Mouse (Mus musculus): ENCODE data around the gene Efhd1.

Efhd1 gene

DNA sequence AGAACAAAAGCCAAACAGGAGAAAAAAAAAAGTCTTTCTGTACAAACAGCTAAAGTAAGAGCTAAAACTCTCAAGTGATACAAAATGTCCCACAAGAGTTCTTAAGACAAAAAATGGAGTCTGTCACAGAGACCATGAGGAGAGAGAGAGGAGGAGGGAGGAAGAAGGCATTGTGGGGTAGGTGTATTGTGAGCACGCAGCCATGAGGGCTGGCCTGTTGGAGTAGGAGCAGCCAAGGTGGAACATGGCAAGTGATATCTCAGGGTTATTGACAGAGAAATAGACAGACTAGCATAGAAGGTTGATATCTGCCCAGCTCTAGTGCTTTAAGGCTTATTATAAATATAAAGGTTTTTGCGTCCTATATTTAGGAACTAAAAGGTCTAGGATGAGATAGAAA, 48.5 kb downstream of the Efhd1 start:
- no peak for DNase-seq

DNA sequence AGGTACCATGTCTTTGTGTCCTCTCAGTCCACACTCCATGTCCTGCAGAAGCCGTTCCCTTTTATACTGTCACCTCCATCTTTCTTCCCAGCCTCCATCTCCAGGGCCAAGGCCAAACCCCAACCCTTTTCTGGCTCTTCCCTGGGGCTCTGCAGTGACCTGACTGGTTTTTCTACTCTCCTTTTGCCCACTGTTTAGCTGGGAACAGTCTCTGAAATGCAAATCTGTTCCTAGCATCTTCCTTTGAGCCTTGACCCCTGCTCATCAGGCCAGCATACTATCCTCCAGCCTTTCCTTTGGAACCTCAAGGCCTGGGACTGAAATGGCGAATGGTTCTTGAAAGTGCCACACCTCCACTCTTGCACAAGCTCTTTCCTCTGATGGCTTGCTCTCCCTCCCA, 49.0 kb downstream of the Efhd1 start:
- no peak for DNase-seq

DNA sequence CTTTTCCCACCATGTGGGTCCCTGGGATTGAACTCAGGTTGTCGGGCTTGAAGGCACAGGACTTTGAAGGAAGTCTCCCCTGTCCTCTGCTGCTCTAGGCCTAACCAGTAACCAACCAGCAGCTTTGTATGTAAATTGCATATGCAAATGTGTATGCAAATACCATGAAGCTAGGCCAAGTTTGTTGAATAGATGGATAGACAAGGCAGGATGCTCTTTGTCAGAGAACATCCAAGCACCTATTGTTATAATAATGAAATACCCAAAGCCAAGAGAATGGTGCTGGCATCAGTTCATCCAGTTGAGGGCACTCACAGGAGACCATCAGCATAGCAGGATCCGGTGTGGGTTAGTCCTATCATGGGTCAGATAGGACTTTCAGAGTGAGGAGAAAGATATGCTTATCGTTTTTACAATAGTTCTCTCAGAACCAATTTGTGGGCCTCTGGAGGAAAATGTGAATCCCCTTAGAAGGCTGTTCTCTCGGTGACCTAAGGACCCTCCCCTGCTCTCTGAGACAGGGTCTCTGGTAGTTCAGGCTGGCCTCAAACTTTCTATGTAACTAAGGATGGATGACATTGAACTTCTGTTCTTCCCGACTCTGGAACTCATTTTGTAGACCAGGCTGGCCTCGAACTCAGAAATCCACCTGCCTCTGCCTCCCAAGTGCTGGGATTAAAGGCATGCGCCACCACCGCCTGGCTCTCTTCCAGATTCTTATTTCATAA, 49.8 kb downstream of the Efhd1 start:
- no peak for DNase-seq

DNA sequence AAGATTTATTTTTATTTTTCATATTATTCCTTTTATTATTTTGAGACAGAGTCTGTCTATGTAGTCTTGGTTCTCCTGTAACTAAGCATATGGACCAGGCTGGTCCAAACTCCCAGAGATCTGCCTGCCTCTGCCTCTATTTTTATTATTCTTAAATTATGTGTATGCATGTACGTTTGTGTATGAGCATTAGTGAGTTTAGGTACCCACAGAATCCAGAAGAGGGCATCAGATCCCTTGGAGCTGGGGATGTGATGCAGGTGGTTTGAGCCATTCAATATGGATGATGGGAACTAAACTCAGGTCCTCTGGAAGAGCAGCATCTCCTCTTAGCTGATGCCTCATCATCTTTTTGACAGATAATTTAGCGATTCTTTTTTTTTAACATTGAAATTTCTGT, 51.3 kb downstream of the Efhd1 start:
- DNase-seq, result no peak

DNA sequence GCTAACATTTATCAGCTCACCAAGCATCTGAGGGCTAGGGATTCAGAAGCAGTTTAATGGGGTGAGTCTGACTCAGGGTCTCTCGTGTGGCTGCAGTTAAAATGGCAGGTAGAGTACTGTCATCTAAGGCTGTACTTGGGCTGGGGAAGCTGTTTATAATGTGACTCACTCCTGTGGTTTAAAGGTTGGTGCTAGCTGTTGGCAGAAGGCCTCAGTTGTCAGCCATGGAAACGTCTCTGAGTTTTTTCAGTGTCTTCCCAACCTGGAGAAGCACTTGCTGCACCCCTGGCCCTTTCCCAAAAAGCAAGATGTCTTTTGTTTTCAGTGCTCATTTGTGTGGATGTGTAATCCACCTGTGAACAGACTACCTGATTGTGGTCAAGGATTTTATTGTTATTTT, 51.7 kb downstream of the Efhd1 start:
- DNase-seq, result no peak

DNA sequence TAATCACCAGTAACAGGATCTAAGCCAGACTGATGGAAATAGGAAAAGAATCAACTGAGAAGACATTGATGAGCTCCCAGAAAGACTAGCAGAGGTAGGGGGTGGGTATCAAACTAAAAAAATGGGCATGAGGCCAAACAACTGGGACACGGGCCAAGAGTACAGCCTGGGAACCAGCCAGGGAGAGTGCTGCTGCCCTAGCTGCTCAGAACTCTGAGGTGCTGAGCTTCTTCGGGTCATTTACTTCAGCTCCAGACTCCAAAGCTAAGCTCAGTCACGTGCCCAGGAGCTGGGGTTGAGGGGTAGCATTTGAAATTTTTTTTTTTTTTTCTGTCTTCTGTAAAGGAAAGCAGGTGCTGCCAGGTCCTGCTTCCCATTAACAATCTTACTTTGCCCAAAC, 52.5 kb downstream of the Efhd1 start:
- DNase-seq, result no peak

DNA sequence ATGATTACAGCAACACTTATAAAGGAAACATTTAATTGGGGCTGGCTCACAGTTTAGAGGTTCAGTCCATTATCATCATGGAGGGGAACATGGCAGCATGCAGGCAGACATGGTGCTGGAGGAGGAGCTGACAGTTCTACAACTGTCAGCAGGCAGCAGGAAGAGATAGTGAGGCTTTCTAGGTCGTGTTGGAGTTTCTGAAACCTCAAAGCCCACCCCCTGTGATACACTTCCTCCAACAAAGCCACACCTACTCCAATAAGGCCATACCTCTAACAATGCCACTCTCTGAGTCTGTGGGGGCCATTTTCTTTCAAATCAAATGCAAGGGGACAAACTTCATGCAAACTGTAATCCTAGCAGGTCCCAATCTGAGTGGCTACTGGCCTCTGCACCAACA, 56.9 kb downstream of the Efhd1 start:
- DNase-seq, result no peak

DNA sequence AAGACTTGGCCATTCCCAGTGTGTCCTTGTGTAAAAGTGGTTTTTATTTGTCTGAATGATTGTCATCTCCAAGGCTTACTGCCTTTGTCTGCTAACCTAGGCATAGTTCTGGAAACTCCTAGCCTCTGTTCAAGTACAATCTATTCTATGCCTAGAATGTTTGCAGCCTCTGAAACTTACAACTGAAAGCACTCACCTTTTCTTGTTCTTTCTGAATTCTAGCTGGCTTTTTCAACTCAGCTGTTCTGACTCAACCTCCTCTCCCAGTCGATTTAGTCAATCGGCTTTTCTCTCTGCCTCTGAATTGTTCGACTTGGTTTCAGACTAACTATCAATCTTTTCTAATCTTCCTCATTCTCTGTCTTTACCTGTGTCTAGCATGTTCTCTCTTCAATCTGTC, 58.6 kb downstream of the Efhd1 start:
- no peak for DNase-seq

DNA sequence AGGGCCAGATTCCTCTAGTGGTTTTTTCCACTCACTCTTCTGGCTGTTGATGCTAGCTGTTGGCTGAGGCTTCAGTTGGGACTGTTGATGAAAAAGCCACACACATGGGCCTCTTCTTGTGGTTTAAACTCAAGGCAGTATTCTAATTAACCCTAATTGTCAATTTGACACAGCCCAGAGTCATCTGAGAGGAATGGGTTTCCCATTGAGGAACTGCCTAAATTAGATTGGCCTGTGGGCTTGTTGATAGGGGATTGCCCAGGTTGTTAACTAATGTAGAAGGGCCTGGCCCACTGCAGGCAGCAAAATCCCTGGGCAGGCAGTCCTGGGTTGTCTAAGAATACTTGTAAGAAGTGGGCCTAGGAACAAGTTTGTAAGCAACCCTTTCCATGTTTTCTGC, 60.5 kb downstream of the Efhd1 start:
- no peak for DNase-seq

DNA sequence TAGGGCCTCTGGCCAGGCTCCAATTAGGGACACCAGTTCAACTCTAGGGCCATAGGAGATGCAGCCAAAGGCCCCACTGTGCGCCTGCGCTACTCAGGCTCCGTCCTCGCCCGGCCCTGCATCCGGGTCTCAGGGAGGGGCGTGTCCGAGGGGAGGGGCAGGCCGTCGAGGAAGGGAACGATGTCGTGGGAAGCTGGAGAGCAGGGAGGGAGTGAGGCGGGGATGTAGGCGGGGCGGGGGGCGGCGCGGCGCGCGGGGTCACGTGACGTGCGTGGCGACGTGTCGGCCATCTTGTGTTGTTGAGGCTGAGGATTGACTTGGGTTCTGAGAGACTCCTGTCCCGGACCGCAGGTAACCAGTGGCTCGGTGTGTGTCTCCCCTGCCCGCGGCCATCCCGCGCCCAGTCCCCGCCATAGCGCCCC, 62.6 kb downstream of the Efhd1 start, which contains the start of gene Gigyf2:
Gene Gigyf2 (plus strand): TSS at position 257 of the 422 bp plus-strand sequence.
- DNase-seq, result peak; percentile 96

DNA sequence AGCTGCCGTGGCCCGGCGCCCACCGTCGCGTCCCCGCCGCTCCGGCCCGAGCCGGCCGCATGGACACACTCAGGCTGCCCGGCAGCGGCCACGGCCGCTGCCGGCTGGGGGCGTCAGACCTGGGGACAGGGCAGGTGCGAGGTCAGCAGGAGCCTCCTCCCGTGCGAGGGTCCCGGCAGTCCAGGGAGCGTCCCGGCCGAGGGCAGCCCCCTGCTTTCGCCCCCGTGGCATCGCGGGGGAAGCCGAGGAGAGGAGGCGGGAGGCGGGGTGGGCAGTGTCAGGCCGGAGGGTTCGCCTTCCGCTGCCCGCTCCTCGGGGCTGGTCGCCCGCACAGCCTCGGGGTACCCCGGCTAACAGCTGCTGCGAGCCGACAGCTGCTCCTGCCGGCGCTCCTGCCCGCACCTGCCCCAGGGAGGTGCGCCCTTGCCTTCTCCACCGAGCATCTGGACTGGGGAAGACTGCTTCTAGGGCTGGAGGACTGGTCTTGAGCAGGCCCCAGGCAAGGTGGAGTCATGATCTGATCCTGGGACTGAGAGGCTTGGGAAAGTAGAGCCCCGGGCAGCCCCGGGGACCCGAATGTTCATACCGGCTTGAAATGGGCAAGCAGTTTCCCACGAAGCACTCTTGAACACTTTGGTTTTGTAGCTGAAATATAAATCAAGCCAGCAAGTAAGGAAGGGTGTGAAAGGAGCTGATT, 63.1 kb downstream of the Efhd1 start:
- peak; percentile 49 for DNase-seq

DNA sequence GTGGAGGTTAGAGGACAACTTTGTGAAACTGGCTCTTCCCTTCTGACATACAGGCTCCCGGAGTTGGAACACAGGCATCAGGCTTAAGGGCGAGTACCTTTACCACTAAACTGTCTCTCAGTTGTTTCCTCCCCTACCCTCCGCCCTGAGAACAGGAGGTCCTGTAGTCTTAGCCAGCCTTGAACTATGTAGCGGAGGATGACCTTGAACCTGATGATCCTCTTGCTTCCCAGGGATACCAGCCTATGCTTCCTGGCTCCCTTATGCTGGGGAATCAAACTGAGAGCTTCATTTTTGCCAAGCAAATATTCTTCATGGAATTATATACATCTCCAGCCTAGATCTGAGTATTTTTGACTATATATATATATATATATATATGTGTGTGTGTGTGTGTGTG, 67.6 kb downstream of the Efhd1 start:
- no peak for DNase-seq

DNA sequence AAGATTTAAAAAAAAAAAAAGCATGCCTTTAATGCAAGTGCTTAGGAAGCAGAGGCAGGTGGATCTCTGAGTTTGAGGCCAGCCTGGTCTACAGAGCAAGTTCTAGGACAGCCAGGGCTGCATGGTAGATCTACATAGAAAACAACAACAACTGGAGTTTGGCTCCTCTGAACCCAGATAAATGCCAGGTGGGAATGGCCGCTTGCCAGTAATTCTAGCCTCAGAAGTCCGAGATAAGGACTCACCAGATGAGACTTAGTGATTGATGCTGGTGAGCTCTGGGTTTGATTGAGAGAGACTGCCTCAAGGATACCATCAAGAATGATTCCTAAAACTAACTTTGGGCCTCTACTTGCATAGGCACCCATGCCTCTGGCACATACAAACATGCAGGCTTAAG, 86.4 kb downstream of the Efhd1 start:
- no peak for DNase-seq

DNA sequence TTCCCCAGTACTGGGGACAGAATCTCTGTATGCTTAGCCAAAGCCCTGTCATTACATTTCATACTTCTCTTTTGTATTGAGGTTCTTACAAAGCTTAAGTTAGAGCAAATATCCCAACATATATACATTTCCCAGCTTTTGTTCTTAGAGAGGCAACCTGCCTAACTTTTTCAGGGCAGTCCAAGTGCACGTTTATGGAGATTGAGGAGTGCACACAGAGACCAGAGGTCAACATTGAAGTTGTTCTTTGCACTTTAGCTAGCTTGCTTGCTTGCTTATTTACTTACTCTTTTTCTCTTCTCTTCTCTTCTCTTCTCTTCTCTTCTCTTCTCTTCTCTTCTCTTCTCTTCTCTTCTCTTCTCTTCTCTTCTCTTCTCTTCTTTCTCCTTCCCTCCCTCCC, 96.1 kb downstream of the Efhd1 start:
- DNase-seq, result no peak

Measured in right cerebral cortex, postnatal 25 days (tissue).